Mouse (Mus musculus) ES-Bruce4 (cell line): ENCODE measurements around the gene Ankrd13b. TPM values are rescaled to one million over a fixed set of nuclear protein-coding genes. Genes with fewer than 3 reads are reported as not detected.

Experiments
- H3K27ac ChIP-seq: 2 replicates; pipeline ENCODE4 v1.5.1; 2012; ENCODE audit warnings: low read length, inconsistent platforms; ENCODE audit not compliant: insufficient read depth
- H3K27me3 ChIP-seq: 2 replicates; pipeline ENCODE4 v1.6.1; 2012; ENCODE audit warnings: mild to moderate bottlenecking, low read length, inconsistent platforms; ENCODE audit not compliant: control insufficient read depth, poor library complexity, insufficient read depth, severe bottlenecking
- H3K36me3 ChIP-seq: 2 replicates; pipeline ENCODE4 v1.6.1; 2012; ENCODE audit warnings: inconsistent platforms, mild to moderate bottlenecking, low read length, moderate library complexity; ENCODE audit not compliant: control insufficient read depth, poor library complexity, insufficient read depth, severe bottlenecking
- H3K4me1 ChIP-seq: one replicate; pipeline ENCODE4 v1.8.1; 2011; ENCODE audit warnings: low read length; ENCODE audit not compliant: control insufficient read depth, insufficient read depth
- H3K4me3 ChIP-seq: 2 replicates; pipeline ENCODE4 v1.5.1; 2011; ENCODE audit warnings: low read depth, mild to moderate bottlenecking, low read length
- H3K9ac ChIP-seq: 2 replicates; pipeline ENCODE4 v1.6.1; 2012; ENCODE audit warnings: low read depth, mild to moderate bottlenecking, inconsistent platforms; ENCODE audit not compliant: poor library complexity, severe bottlenecking
- H3K9me3 ChIP-seq: replicated peaks from 2 replicates; pipeline ENCODE4 v1.6.1; 2012; ENCODE audit warnings: mild to moderate bottlenecking, low read length, inconsistent platforms; ENCODE audit not compliant: control insufficient read depth, poor library complexity, insufficient read depth, severe bottlenecking
- CTCF ChIP-seq: IDR thresholded peaks from one replicate; pipeline ENCODE4 v1.8.1; 2011; ENCODE audit warnings: low read depth, low read length
- EP300 ChIP-seq: IDR thresholded peaks from 2 replicates; pipeline ENCODE4 v1.6.1; 2011; ENCODE audit warnings: low read depth, low read length; ENCODE audit not compliant: insufficient read depth
- POLR2A ChIP-seq: IDR thresholded peaks from one replicate; pipeline ENCODE4 v1.8.1; 2011; ENCODE audit warnings: low read length; ENCODE audit not compliant: insufficient read depth
- polyA plus RNA-seq: library from polyadenylated mRNA; stranded (reverse); fragments of >200 nt; gene quantifications from 2 replicates; pipeline ENCODE4 v1.2.4, GENCODE M21; 2011; ENCODE audit warnings: low read depth; ENCODE audit not compliant: missing spikeins, insufficient read depth, insufficient read length

Gene Ankrd13b
- polyA plus RNA-seq, 1 experiment = 3.6 TPM

DNA sequence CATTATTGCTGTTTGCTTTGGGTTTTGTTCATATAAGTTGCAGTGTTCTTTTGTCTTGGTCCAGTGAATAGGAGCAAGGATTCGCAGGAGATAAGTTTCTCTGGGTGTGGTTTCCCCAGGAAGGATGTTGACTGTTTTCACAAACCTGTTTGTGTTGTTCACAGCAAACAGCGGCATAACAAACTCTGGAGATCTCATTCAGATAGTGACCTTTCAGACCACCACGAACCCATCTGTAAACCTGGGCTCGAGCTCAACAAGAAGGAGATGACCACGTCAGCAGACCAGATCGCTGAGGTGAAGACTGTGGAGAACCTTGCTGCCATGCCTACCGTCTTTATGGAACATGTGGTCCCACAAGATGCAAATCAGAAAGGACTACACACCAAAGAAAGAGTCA is 40.3 kb downstream of the Ankrd13b start:
- Histone ChIP-seq H3K27ac (no peak overlapping the region), H3K36me3 (no peaks in the 10 kb centered on the region), H3K4me3 (no peak overlapping the region), H3K27me3 (no peaks in the 10 kb centered on the region), H3K4me1 (no peaks in the 10 kb centered on the region), H3K9ac (no peak overlapping the region), H3K9me3 (no peaks in the 10 kb centered on the region)
- TF ChIP-seq POLR2A (no peak), CTCF (no peak), EP300 (no peak)

GRCm38 (mm10) chr11:77446628-77447041 is 42.8 kb downstream of the Ankrd13b start:
- Histone ChIP-seq H3K9me3 (no peaks in the 10 kb centered on the region), H3K27me3 (no peaks in the 10 kb centered on the region), H3K9ac (no peak overlapping the region), H3K36me3 (no peaks in the 10 kb centered on the region), H3K27ac (no peak overlapping the region), H3K4me1 (no peaks in the 10 kb centered on the region), H3K4me3 (no peak overlapping the region)
- TF ChIP-seq POLR2A (no peak), EP300 (0 out of 2 replicates have a peak, but pooled peaks have one; percentile 50), CTCF (peak; percentile 17)

DNA sequence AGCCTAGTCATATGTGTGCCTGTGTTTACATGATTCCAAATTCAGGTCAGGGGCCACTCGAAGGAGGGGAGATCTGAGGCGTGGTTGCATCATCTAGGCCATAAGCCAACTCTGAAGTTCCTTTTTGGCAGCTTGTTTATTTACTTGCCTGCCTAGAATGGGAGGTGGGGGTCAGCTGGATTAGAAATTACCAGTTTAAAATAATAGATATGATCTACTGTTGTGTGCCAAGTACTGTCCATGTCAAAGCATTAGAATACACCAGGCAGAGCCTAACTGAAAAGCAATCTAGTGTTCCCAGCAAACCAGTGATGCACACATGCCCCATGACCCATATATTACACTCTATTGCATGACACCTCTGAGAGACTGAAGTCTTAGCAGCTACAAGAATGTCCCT is 44.5 kb downstream of the Ankrd13b start:
- H3K9me3 ChIP-seq = no peaks in the 10 kb centered on the region
- no peaks in the 10 kb centered on the region for H3K27me3 ChIP-seq
- TF ChIP-seq POLR2A (no peak), CTCF (no peak), EP300 (no peak)
- H3K4me1 ChIP-seq = no peaks in the 10 kb centered on the region
- H3K4me3 ChIP-seq = no peak overlapping the region
- H3K27ac ChIP-seq = no peak overlapping the region
- no peaks in the 10 kb centered on the region for H3K36me3 ChIP-seq
- no peak overlapping the region for H3K9ac ChIP-seq

DNA sequence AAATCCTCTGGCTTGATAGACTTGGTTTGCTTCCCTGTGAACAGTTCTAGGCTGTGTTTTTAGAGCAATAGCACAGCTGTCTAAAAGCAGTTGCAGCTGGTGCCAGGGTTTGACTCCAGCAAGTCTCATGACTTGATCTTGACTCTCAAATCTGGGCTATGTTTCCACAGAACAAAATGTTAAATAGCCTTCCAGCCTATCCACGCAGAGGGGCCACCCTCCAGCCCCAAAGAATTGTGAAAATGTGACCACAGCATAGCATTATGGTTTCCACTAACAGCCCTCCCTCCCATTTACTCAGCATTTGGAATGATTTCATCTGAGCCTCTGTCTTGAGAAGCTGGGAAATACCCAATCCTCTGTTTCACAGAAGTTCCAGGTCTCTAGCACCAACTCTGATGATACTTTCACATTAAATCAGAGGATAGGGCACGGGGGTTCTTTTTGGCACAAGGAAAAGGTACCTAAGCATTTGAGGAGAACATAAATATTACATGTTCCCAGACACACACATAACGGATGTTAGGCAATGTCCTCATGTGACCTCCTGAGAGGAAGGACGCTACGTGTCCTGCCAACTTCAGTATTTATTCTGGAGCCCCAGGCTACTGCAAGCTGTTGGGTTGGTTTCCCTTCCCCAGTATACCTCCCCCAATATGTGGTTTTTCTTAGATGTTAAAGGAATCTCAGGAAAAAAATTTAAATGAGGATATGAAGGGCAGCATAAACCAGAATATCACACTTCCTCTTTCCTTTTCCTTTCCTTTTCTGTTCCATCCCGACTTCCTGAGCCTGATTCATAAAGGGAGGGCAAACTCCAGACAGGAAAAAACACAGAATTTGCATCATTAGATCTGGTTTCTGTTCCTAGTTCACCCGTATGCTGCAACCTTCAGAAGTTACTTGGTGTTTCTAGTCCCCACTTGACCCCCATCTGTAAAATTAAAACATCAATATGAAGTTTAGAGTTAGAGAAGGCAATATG is 47.0 kb downstream of the Ankrd13b start:
- TF ChIP-seq POLR2A (no peak), CTCF (no peak), EP300 (no peak)
- Histone ChIP-seq H3K27ac (no peak overlapping the region), H3K4me3 (no peak overlapping the region), H3K4me1 (no peaks in the 10 kb centered on the region), H3K27me3 (no peaks in the 10 kb centered on the region), H3K9ac (no peak overlapping the region), H3K36me3 (no peaks in the 10 kb centered on the region), H3K9me3 (no peaks in the 10 kb centered on the region)

- TF ChIP-seq POLR2A (no peak), EP300 (no peak), CTCF (no peak)
- Histone ChIP-seq H3K9ac (no peak overlapping the region), H3K4me3 (no peak overlapping the region), H3K9me3 (no peaks in the 10 kb centered on the region), H3K4me1 (no peaks in the 10 kb centered on the region), H3K27ac (no peak overlapping the region), H3K36me3 (no peaks in the 10 kb centered on the region), H3K27me3 (no peaks in the 10 kb centered on the region)
Measured at GRCm38 (mm10) chr11:77441020-77441419, 48.5 kb downstream of the Ankrd13b start.

DNA sequence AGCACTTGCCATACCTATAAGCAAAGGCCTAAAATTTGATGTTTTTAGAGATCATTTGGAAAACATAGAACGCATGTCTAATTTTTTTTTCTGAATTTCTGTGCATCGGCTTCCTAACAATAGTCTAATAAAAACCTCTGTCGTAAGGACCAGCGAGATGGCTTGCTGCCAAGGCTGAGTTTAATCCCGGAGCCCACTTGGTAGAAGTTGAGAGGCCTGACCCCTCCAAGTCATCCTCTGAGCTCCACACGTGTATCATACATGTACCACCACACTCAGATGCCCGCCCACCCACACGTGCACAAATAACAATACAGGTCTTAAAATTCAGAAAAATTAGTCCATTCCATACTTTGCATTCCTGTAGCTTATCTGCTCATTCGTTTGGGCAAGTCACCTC is 49.4 kb downstream of the Ankrd13b start:
- Histone ChIP-seq H3K4me1 (no peaks in the 10 kb centered on the region), H3K4me3 (no peak overlapping the region), H3K9ac (no peak overlapping the region), H3K9me3 (no peaks in the 10 kb centered on the region), H3K27ac (no peak overlapping the region), H3K36me3 (no peaks in the 10 kb centered on the region), H3K27me3 (no peaks in the 10 kb centered on the region)
- TF ChIP-seq CTCF (no peak), EP300 (no peak), POLR2A (no peak)
